Mouse (Mus musculus): ENCODE data around the gene Otud3. TPM values are rescaled to one million over a fixed set of nuclear protein-coding genes. Genes with fewer than 3 reads are reported as not detected.

Gene Otud3
- total RNA-seq, 1 experiment from 2014 or later = 11.7 TPM

- peak; percentile 72 for DNase-seq
Measured at GRCm38 (mm10) chr4:138851463-138851862, 62.3 kb downstream of the Otud3 start.

Other genes starting within 250 kb of the Otud3 start
- gene Pla2g2c, start 189.2 kb downstream of the Otud3 start, total RNA-seq (2021) = 0.24 TPM in 1 of 2 replicates, not detected in the other
- 1.1 and 2.0 TPM in 2 replicates for gene Ubxn10, start 176.8 kb downstream of the Otud3 start, total RNA-seq (2021)
- gene Pla2g2f, start 156.3 kb downstream of the Otud3 start, total RNA-seq (2021) = 19.2 and 21.7 TPM in 2 replicates
- gene Pla2g2d, start 138.2 kb downstream of the Otud3 start, total RNA-seq (2021) = 2.2 and 2.8 TPM in 2 replicates
- 10.5 and 17.1 TPM in 2 replicates for gene Pla2g5, start 50.5 kb downstream of the Otud3 start, total RNA-seq (2021)
- gene Gm13030, start 40.0 kb downstream of the Otud3 start, total RNA-seq (2021) = not detected in 2 replicates
- gene Pla2g2e, start 36.0 kb downstream of the Otud3 start, total RNA-seq (2021) = 1.5 TPM in 1 of 2 replicates, not detected in the other
- gene Rnf186, start 53.2 kb upstream of the Otud3 start, total RNA-seq (2021) = not detected in 2 replicates
- 16.0 and 16.7 TPM in 2 replicates for gene Tmco4, start 58.9 kb upstream of the Otud3 start, total RNA-seq (2021)
- gene Htr6, start 161.6 kb upstream of the Otud3 start, total RNA-seq (2021) = 0.33 and 0.52 TPM in 2 replicates
- 20.3 and 21.4 TPM in 2 replicates for gene Nbl1, start 179.0 kb upstream of the Otud3 start, total RNA-seq (2021)
- 347 and 389 TPM in 2 replicates for gene Minos1, start 217.2 kb upstream of the Otud3 start, total RNA-seq (2021)

Measured in adrenal gland, postnatal 25 days (tissue).